In genomic region chr1:144256556-144257331, GRCm38 (mm10) we compare ENCODE assay signal across 13 mouse cellular contexts. TPM values are rescaled to one million over a fixed set of nuclear protein-coding genes. Genes with fewer than 3 reads are reported as not detected.
"Had no signal": no experiment of that assay in that cellular context is flagged by ENCODE, and none has a peak within 500 bp of the region (broad histone marks: within the 10 kb centered on the region; RNA-seq: fewer than 3 reads in every experiment).

No protein-coding gene starts in this region.

- DNase-seq: kidney, postnatal 14 days; lung, embryonic 14.5 days; lung, postnatal 10 days; lung, postnatal 4 days; right cerebral cortex, adult 18-20 months; right cerebral cortex, postnatal 25 days had no signal

- H3K27ac ChIP-seq: limb, embryonic 10.5 days; midbrain, embryonic 12.5 days had no signal

- ATAC-seq: midbrain, embryonic 16.5 days had no signal

- H3K4me3 ChIP-seq: limb, embryonic 10.5 days; midbrain, embryonic 12.5 days had no signal

- H3K4me2 ChIP-seq: liver, embryonic 11.5 days; lung, embryonic 14.5 days; midbrain, embryonic 12.5 days had no signal

- H3K9ac ChIP-seq: lung, embryonic 14.5 days; midbrain, embryonic 12.5 days had no signal

- H3K9me3 ChIP-seq: limb, embryonic 10.5 days; midbrain, embryonic 12.5 days had no signal

- H3K27me3 ChIP-seq: midbrain, embryonic 12.5 days had no signal

- H3K4me1 ChIP-seq: limb, embryonic 10.5 days; midbrain, embryonic 12.5 days had no signal

- H3K36me3 ChIP-seq: limb, embryonic 10.5 days; midbrain, embryonic 12.5 days had no signal

RNA-seq across cellular contexts. Expression of gene Rgs1, which starts 7.7 kb away (rescaled TPM):
- total RNA-seq: left cerebral cortex, adult 18-20 months had no signal
- polyA plus RNA-seq: kidney, embryonic 14.5 days; limb, embryonic 10.5 days; midbrain, embryonic 12.5 days; midbrain, embryonic 16.5 days; neural tube, embryonic 14.5 days had no signal
